Comparison of ENCODE assay signal across 11 mouse cellular contexts in the genomic region with DNA sequence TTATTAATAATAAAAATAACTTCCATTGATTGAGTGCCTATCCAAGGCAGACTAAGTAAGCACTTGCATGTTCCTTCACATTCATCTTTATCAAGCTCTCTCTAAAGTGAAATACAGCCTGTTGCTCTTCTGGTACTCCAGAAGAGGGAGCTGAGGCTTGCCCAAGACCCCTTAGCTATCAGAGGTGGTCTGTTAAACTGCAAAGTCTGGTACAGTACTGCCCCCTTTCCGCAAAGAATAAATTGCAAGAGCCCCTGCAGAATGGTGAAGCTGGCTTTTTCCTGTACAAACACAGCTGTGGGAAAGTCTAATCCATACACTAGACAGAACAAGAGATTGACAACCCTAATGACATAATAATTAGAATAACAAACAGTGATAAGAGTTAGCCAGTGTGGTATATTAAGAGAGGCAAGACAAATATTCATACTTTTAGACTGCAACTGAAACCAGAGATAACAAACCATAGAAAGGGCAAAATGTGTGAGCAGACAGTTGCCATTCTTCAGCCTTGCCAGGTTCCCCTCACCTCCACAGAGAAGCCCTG.
A peak's percentile ranks its signal among the peaks of the same experiment; 100 is the strongest.
DNase-seq lines count a peak whose midpoint lies in the region; ATAC-seq lines count a peak whose summit lies in the region.
"Had no signal": no experiment of that assay in that cellular context is flagged by ENCODE, and none has a peak within 500 bp of the region (broad histone marks: within the 10 kb centered on the region; RNA-seq: fewer than 3 reads in every experiment).

No protein-coding gene starts in this region.

- ATAC-seq in cerebellum, adult (ENCODE audit: insufficient number of reproducible peaks, low FRiP score, low TSS enrichment) = no peak
- peak; percentile 71 for ATAC-seq in forebrain, embryonic 11.5 days (replicated peaks; ENCODE audit: low FRiP score)
- 0 out of 2 replicates have a peak, but pooled peaks have one; percentile 24 for ATAC-seq in midbrain, embryonic 14.5 days (ENCODE audit: low FRiP score, low TSS enrichment)
- ATAC-seq in monocyte, adult 5-6 weeks (replicated peaks; ENCODE audit: insufficient number of reproducible peaks, low FRiP score, low TSS enrichment, poor library complexity, severe bottlenecking) = no peak

- no peaks in the 10 kb centered on the region for H3K36me3 ChIP-seq in forebrain, embryonic 11.5 days (ENCODE audit: control insufficient read depth, insufficient read depth, low read length)
- no peaks in the 10 kb centered on the region for H3K36me3 ChIP-seq in midbrain, embryonic 14.5 days (ENCODE audit: control insufficient read depth, insufficient read depth, low read length)

- H3K9ac ChIP-seq in forebrain, embryonic 11.5 days (ENCODE audit: low read length) = no peak overlapping the region
- H3K9ac ChIP-seq in midbrain, embryonic 14.5 days (replicated peaks; ENCODE audit: low read length) = no peak overlapping the region

- H3K9me3 ChIP-seq in forebrain, embryonic 11.5 days (ENCODE audit: control insufficient read depth, low read length) = no peaks in the 10 kb centered on the region
- no peaks in the 10 kb centered on the region for H3K9me3 ChIP-seq in midbrain, embryonic 14.5 days (ENCODE audit: control insufficient read depth, low read length)

- no peaks in the 10 kb centered on the region for H3K4me1 ChIP-seq in forebrain, embryonic 11.5 days (replicated peaks; ENCODE audit: control insufficient read depth, insufficient read depth, low read length)
- 0 out of 2 replicates have a peak, but pooled peaks cover 3% of the 10 kb centered on the region for H3K4me1 ChIP-seq in midbrain, embryonic 14.5 days (ENCODE audit: control insufficient read depth, insufficient read depth, low read length)

- no peak overlapping the region for H3K4me3 ChIP-seq in forebrain, embryonic 11.5 days (ENCODE audit: low read depth, low read length)
- no peak overlapping the region for H3K4me3 ChIP-seq in midbrain, embryonic 14.5 days (replicated peaks; ENCODE audit: low read depth, low read length)
- H3K4me3 ChIP-seq: myocyte had no signal

- peak; percentile 56 to 71 for DNase-seq in cerebellum, postnatal 4 days (ENCODE audit: low spot score in 2 of 2)
- peak; percentile 71 for DNase-seq in left cerebral cortex, postnatal 4 days
- DNase-seq in left cerebral cortex, adult 11 months (ENCODE audit: low spot score) = no peak
- peak; percentile 66 for DNase-seq in forebrain, embryonic 11.5 days (ENCODE audit: low spot score)
- peak; percentile 76 for DNase-seq in midbrain, embryonic 14.5 days
- no peak for DNase-seq in adipocyte (ENCODE audit: low spot score)
- DNase-seq: kidney, postnatal 36 days; thymus, postnatal 36 days had no signal

- H3K4me2 ChIP-seq in forebrain, embryonic 11.5 days (ENCODE audit: low read depth, low read length, severe bottlenecking) = no peak overlapping the region
- no peak overlapping the region for H3K4me2 ChIP-seq in midbrain, embryonic 14.5 days (ENCODE audit: low read length)

- 8% methylated on average over 1 of the region's 1 CpGs for WGBS in forebrain, embryonic 11.5 days
- WGBS in midbrain, embryonic 14.5 days = 14% methylated on average over 1 of the region's 1 CpGs

- intact Hi-C loops in left cerebral cortex, postnatal 4 days (cut with DNase I) = loop anchor here (5.0 to 10.0 kb wide), 2 partner anchors 310 to 1153 kb away; no protein-coding TSS in a partner anchor

- H3K27me3 ChIP-seq in forebrain, embryonic 11.5 days (ENCODE audit: control insufficient read depth, insufficient read depth, low read length) = no peaks in the 10 kb centered on the region
- no peaks in the 10 kb centered on the region for H3K27me3 ChIP-seq in midbrain, embryonic 14.5 days (ENCODE audit: control insufficient read depth, insufficient read depth, low read length)

- H3K27ac ChIP-seq in forebrain, embryonic 11.5 days (ENCODE audit: low read depth, low read length) = no peak overlapping the region
- H3K27ac ChIP-seq in midbrain, embryonic 14.5 days (replicated peaks; ENCODE audit: low read depth, low read length) = no peak overlapping the region

Comparison
In these comparisons a context has a peak if more than half of its experiments do, and no peak if none do; other contexts are left out.
1. DNase-seq: peak in cerebellum, postnatal 4 days (2 of 2), left cerebral cortex, postnatal 4 days (single experiment), forebrain, embryonic 11.5 days (single experiment) and midbrain, embryonic 14.5 days (single experiment); none in left cerebral cortex, adult 11 months (single experiment) and adipocyte (single experiment).
2. ATAC-seq: peak in forebrain, embryonic 11.5 days (single experiment) and midbrain, embryonic 14.5 days (single experiment); none in cerebellum, adult (single experiment) and monocyte, adult 5-6 weeks (single experiment).